Mouse (Mus musculus) stomach, embryonic 16.5 days (tissue): Measurements from ENCODE around the gene Pkd1l1. TPM values are rescaled to one million over a fixed set of nuclear protein-coding genes. Genes with fewer than 3 reads are reported as not detected.

Source experiments
- ATAC-seq: fragments of 200-750 bp; cut with Nextera tagmentation; 2 replicates; pipeline ENCODE4 v1.8.0; 2017; ENCODE audit warnings: moderate number of reproducible peaks, moderate TSS enrichment; ENCODE audit not compliant: insufficient read depth, low FRiP score
- H3K27ac ChIP-seq: fragments of 300-500 bp; sonication (generic); 2 replicates; pipeline ENCODE4 v1.5.1; 2014; ENCODE audit warnings: low read length
- H3K27me3 ChIP-seq: fragments of 300-500 bp; sonication (generic); 2 replicates; pipeline ENCODE4 v1.6.1; 2014; ENCODE audit warnings: low read length, control low read depth, mixed read lengths; ENCODE audit not compliant: control insufficient read depth, insufficient read depth
- H3K36me3 ChIP-seq: fragments of 300-500 bp; sonication (generic); 2 replicates; pipeline ENCODE4 v1.6.1; 2014; ENCODE audit warnings: low read length; ENCODE audit not compliant: control insufficient read depth, insufficient read depth
- H3K4me1 ChIP-seq: fragments of 300-500 bp; sonication (generic); 2 replicates; pipeline ENCODE4 v1.6.1; 2014; ENCODE audit warnings: low read length, control low read depth, mixed read lengths; ENCODE audit not compliant: control insufficient read depth, insufficient read depth
- H3K4me2 ChIP-seq: fragments of 300-500 bp; sonication (generic); 2 replicates; pipeline ENCODE4 v1.6.1; 2014; ENCODE audit warnings: low read depth, low read length, mixed read lengths
- H3K4me3 ChIP-seq: fragments of 300-500 bp; sonication (generic); replicated peaks from 2 replicates; pipeline ENCODE4 v1.5.1; 2014; ENCODE audit warnings: mild to moderate bottlenecking, low read length
- H3K9ac ChIP-seq: fragments of 300-500 bp; sonication (generic); 2 replicates; pipeline ENCODE4 v1.6.1; 2014; ENCODE audit warnings: low read length
- H3K9me3 ChIP-seq: fragments of 300-500 bp; sonication (generic); replicated peaks from 2 replicates; pipeline ENCODE4 v1.6.1; 2016; ENCODE audit warnings: low read length, control low read depth; ENCODE audit not compliant: control insufficient read depth
- WGBS: fragments of 180-500 bp; shearing (Covaris S2); extraction: QIAGEN DNeasy Blood & Tissue Kit; methylation state at CpG from one replicate; pipeline ENCODE4 v1.1.7; 2014; 5-methylcytosine and 5-hydroxymethylcytosine counted together
- polyA plus RNA-seq: library from polyadenylated mRNA; unstranded; fragments of >200 nt; fragmentation: Nextera tagmentation; extraction: Ambion mirVana; gene quantifications from 2 replicates; pipeline ENCODE4 v1.2.1, GENCODE M21; 2015

The Pkd1l1 gene
- polyA plus RNA-seq = 0.09 TPM in 2 replicates

- ATAC-seq = no peak
- no peak within 1 kb of the TSS for H3K27ac ChIP-seq
- H3K4me2 ChIP-seq = no peak within 1 kb of the TSS
- H3K4me1 ChIP-seq = no peaks in the 10 kb centered on the region
- H3K9ac ChIP-seq = no peak within 1 kb of the TSS
- WGBS = 75% methylated on average over 3 of the region's 3 CpGs
- H3K36me3 ChIP-seq = no peaks in the 10 kb centered on the region
- no peak within 1 kb of the TSS for H3K4me3 ChIP-seq
- H3K9me3 ChIP-seq = no peaks in the 10 kb centered on the region
- no peaks in the 10 kb centered on the region; the same call in 1 of the 2 replicates for H3K27me3 ChIP-seq
Measured at GRCm38 (mm10) chr11:8973166-8973565, at the start of gene Pkd1l1. Gene Pkd1l1, minus strand, starts transcription at chr11:8973266.

- Histone ChIP-seq H3K4me2 (no peak overlapping the region), H3K9me3 (no peaks in the 10 kb centered on the region), H3K4me3 (no peak overlapping the region), H3K27ac (no peak overlapping the region), H3K27me3 (no peaks in the 10 kb centered on the region), H3K9ac (no peak overlapping the region), H3K4me1 (no peaks in the 10 kb centered on the region), H3K36me3 (no peaks in the 10 kb centered on the region)
- ATAC-seq = peak; percentile 80; the same call in 1 of the 2 replicates
- 70% methylated on average over 5 of the region's 5 CpGs for WGBS
Measured at GRCm38 (mm10) chr11:9020207-9020606, 47.1 kb upstream of the Pkd1l1 start.

DNA sequence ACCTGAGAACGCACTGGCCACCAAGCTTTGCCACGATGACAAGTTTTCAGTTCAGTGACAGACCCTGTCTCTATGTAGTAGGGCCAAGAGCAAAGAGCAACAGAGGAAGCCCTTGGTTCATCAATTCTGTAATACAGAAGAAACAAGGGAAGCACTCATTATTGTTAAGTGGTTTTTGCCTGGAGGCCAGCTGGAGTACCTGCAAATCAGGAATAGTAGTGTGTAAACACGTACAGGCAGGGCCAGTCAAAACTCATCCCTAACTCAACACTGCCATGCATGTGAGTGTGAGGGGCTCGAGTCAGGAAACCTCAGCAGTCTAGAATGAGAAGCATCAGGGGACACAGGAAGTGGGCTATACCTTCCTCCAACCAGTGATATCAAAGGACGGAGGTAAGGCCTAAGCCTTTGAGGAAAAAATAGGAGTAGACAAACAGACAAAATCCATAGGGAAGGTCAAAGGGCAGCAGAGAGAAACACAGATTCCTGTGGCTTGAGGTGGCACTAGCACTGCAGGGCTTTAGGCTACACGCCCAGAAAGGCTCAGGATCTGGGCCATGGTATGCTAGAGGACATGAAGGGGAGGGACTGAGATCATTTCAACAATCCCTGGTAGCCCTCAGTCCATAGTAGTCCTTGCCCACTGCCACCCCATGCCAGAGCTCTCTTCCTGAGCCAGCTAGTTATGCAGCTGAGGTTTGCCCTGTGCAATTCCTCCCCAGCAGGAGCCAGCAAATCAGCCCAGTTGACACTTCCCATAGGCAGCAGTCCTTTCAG is 45.6 kb upstream of the Pkd1l1 start:
- no peak overlapping the region for H3K4me3 ChIP-seq
- no peaks in the 10 kb centered on the region for H3K36me3 ChIP-seq
- ATAC-seq = no peak
- no peaks in the 10 kb centered on the region for H3K9me3 ChIP-seq
- H3K4me2 ChIP-seq = no peak overlapping the region
- H3K4me1 ChIP-seq = no peaks in the 10 kb centered on the region
- H3K27ac ChIP-seq = no peak overlapping the region
- H3K9ac ChIP-seq = no peak overlapping the region
- H3K27me3 ChIP-seq = no peaks in the 10 kb centered on the region
- 70% methylated on average over 6 of the region's 6 CpGs for WGBS

DNA sequence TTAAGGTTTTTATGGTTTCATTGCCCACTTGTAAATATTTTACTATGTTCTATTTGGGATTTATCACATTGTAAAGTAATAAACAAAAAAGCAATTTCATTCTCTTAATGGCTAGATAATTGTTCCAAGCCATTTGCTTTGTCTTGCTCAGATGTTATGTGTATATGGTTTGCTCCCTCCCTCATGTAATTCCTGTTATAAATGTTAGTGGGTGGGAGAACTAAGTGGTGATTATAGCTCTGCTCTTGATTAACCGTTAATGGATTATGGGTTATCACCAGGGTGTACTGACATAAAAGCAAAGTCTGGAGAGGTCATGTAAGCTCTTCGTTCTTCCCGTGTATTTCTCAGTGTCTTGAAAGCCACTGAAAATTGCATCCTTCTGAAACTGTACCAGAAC is 41.7 kb upstream of the Pkd1l1 start:
- Histone ChIP-seq H3K4me1 (peaks cover 6% of the 10 kb centered on the region), H3K4me2 (no peak overlapping the region), H3K9me3 (no peaks in the 10 kb centered on the region), H3K36me3 (no peaks in the 10 kb centered on the region), H3K27me3 (no peaks in the 10 kb centered on the region), H3K9ac (no peak overlapping the region), H3K4me3 (no peak overlapping the region), H3K27ac (no peak overlapping the region)
- no peak for ATAC-seq
- 73% methylated on average over 3 of the region's 3 CpGs for WGBS

DNA sequence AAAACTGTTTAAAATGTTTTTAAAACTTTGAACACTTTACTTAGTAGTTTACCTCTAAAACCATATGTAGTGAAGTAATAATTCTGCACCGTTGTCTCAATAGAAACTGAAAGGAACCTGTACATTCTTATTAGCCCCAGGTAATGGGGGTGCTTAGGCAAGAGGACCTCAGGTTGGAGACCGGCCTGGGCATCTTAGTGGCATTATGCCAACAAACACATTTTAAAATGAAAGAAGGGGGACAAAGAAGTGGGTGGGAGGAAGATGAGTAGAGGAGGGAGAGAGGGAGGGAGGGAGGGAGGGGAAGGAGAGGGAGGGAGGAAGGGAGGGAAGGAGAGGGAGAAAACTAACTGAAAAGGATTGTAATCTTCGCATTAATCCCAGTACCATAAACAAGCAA is 38.3 kb upstream of the Pkd1l1 start:
- Histone ChIP-seq H3K9me3 (no peaks in the 10 kb centered on the region), H3K27me3 (no peaks in the 10 kb centered on the region), H3K9ac (peak overlapping the region; percentile 87), H3K4me2 (peak overlapping the region; percentile 88), H3K4me1 (peaks cover 12% of the 10 kb centered on the region), H3K36me3 (0 out of 2 replicates have a peak, but pooled peaks cover 7% of the 10 kb centered on the region), H3K27ac (peak overlapping the region; percentile 95; the same call in 1 of the 2 replicates), H3K4me3 (peak overlapping the region; percentile 74)
- WGBS = 4% methylated on average over 3 of the region's 3 CpGs
- ATAC-seq = peak; percentile 43; the same call in 1 of the 2 replicates

DNA sequence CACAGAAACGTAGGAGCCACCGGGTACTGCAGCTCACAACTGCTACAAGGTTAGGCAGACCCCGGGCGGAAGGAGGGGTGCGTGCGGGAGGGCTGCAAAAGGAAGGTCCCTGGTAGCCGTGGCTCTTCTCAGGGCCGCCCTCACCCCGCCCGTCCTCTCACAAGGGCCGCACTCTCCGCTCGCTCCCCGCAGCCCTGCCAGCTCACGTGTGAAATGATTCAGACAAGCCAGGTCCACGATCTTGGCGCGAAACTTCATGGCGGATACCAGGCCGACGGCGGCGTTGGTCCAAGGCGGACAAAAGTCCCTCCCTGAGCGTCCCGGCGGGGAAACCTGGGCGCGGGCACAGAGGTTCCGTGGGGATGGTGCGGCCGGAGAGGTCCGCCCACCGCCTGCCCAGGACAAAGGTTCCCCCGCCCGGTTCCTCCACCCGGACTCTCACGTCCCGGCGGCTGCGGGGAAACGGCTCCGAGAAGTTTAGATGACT is 37.8 kb upstream of the Pkd1l1 start, which contains the start of gene Hus1:
TSS of gene Hus1 (minus strand) at position 339 of the 487 bp plus-strand sequence.
- Histone ChIP-seq H3K36me3 (0 out of 2 replicates have a peak, but pooled peaks cover 7% of the 10 kb centered on the region), H3K4me1 (peaks cover 12% of the 10 kb centered on the region), H3K9ac (peak within 1 kb of the TSS; percentile 87), H3K27ac (peak within 1 kb of the TSS; percentile 95), H3K4me2 (peak within 1 kb of the TSS; percentile 88), H3K27me3 (no peaks in the 10 kb centered on the region), H3K9me3 (no peaks in the 10 kb centered on the region), H3K4me3 (peak within 1 kb of the TSS; percentile 74)
- WGBS = under 1% methylated on average over 43 of the region's 43 CpGs
- ATAC-seq = peak; percentile 97

- Histone ChIP-seq H3K27ac (peak overlapping the region; percentile 95), H3K4me1 (peaks cover 12% of the 10 kb centered on the region), H3K4me3 (peak overlapping the region; percentile 74), H3K27me3 (no peaks in the 10 kb centered on the region), H3K4me2 (peak overlapping the region; percentile 88), H3K36me3 (peaks cover 10% of the 10 kb centered on the region; the same call in 1 of the 2 replicates), H3K9ac (peak overlapping the region; percentile 87), H3K9me3 (no peaks in the 10 kb centered on the region)
- WGBS = 0% methylated on average over 7 of the region's 7 CpGs
- peak; percentile 20; the same call in 1 of the 2 replicates for ATAC-seq
Measured at GRCm38 (mm10) chr11:9010416-9010815, 37.4 kb upstream of the Pkd1l1 start.

DNA sequence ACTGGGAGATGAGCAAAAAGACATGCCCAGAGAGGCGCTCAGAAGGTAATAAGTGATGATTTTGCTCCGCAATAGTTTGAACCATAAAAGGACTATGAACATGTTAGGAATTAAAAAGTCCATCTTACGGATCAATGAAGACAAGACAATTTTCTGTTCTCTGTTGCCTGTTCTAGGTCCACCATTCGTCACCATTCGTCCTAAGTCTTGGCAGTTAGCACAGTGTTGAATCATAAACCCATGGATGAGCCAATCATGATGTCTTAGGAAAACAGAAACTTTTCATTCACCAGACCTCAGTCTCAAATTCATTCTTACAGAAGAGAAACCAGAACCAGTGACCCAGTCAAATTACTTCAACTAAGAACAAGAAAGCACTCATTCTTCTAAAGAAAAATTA is 35.7 kb upstream of the Pkd1l1 start:
- H3K27ac ChIP-seq = no peak overlapping the region
- peaks cover 12% of the 10 kb centered on the region for H3K4me1 ChIP-seq
- peaks cover 10% of the 10 kb centered on the region; the same call in 1 of the 2 replicates for H3K36me3 ChIP-seq
- WGBS = 91% methylated on average over 5 of the region's 5 CpGs
- H3K4me2 ChIP-seq = no peak overlapping the region
- H3K9ac ChIP-seq = no peak overlapping the region
- H3K4me3 ChIP-seq = no peak overlapping the region
- no peak for ATAC-seq
- no peaks in the 10 kb centered on the region for H3K27me3 ChIP-seq
- no peaks in the 10 kb centered on the region for H3K9me3 ChIP-seq

- Histone ChIP-seq H3K27me3 (no peaks in the 10 kb centered on the region), H3K9me3 (no peaks in the 10 kb centered on the region), H3K4me3 (no peak overlapping the region), H3K4me2 (no peak overlapping the region), H3K27ac (no peak overlapping the region), H3K4me1 (peaks cover 15% of the 10 kb centered on the region; the same call in 1 of the 2 replicates), H3K36me3 (peaks cover 7% of the 10 kb centered on the region; the same call in 1 of the 2 replicates), H3K9ac (no peak overlapping the region)
- no peak for ATAC-seq
- 69% methylated on average over 4 of the region's 4 CpGs for WGBS
Measured at GRCm38 (mm10) chr11:8988084-8988483, 15.0 kb upstream of the Pkd1l1 start.
